In the genomic region with DNA sequence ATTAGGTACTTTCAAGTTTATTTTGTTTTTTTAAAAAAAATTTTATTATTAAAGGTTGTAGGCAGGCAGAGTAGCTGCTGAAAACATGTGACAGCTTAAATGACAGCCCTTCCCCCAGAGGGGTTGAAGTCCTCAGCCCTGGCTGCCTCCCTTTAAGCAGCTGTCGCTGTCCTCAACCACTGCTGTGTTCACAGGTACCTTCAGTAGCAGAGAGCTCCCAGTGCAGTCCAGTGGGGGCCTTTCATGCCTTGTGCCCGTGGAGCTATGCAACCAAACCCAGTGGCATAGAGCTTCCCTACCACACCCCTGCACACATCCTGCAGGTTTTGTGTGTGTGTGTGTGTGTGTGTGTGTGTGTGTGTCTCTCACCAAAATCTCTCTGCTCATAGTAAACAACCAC, we compare ENCODE assay signal across 9 mouse cellular contexts. TPM values are rescaled to one million over a fixed set of nuclear protein-coding genes. Genes with fewer than 3 reads are reported as not detected.
A peak's percentile ranks its signal among the peaks of the same experiment; 100 is the strongest.
DNase-seq lines count a peak whose midpoint lies in the region; ATAC-seq lines count a peak whose summit lies in the region.
"Had no signal": no experiment of that assay in that cellular context is flagged by ENCODE, and none has a peak within 500 bp of the region (broad histone marks: within the 10 kb centered on the region; RNA-seq: fewer than 3 reads in every experiment).

No protein-coding gene starts in this region.

- peaks cover 7% of the 10 kb centered on the region; the same call in 1 of the 2 replicates for H3K9me3 ChIP-seq in heart, embryonic 14.5 days (ENCODE audit: control insufficient read depth, low read length)
- H3K9me3 ChIP-seq in midbrain, embryonic 14.5 days (ENCODE audit: control insufficient read depth, low read length): peaks cover 8% of the 10 kb centered on the region; the same call in 1 of the 2 replicates
- H3K9me3 ChIP-seq: G1E had no signal

- H3K4me2 ChIP-seq in heart, embryonic 14.5 days (ENCODE audit: low read length): no peak overlapping the region
- no peak overlapping the region for H3K4me2 ChIP-seq in midbrain, embryonic 14.5 days (ENCODE audit: low read length)

- peak; percentile 43; the same call in 1 of the 2 replicates for ATAC-seq in heart, embryonic 14.5 days (ENCODE audit: insufficient number of reproducible peaks, insufficient read depth, low FRiP score, low read depth)
- ATAC-seq in midbrain, embryonic 14.5 days (ENCODE audit: low FRiP score, low TSS enrichment): peak; percentile 31; the same call in 1 of the 2 replicates

- intact Hi-C loops in heart, postnatal 36 days (cut with DNase I): no loop called here

- H3K9ac ChIP-seq in heart, embryonic 14.5 days (ENCODE audit: low read length): no peak overlapping the region
- H3K9ac ChIP-seq in midbrain, embryonic 14.5 days (replicated peaks; ENCODE audit: low read length): no peak overlapping the region

- 11% methylated on average over 2 of the region's 2 CpGs for WGBS in heart, embryonic 14.5 days
- 43% methylated on average over 2 of the region's 2 CpGs for WGBS in midbrain, embryonic 14.5 days

- H3K4me3 ChIP-seq in heart, embryonic 14.5 days (ENCODE audit: control insufficient read depth in 1 of 2, insufficient read depth in 1 of 2, low read depth in 1 of 2, low read length in 2 of 2): no peak overlapping the region
- H3K4me3 ChIP-seq in midbrain, embryonic 14.5 days (replicated peaks; ENCODE audit: low read depth, low read length): no peak overlapping the region

- no peaks in the 10 kb centered on the region for H3K27me3 ChIP-seq in heart, embryonic 14.5 days (ENCODE audit: control insufficient read depth, insufficient read depth, low read length)
- no peaks in the 10 kb centered on the region for H3K27me3 ChIP-seq in midbrain, embryonic 14.5 days (ENCODE audit: control insufficient read depth, insufficient read depth, low read length)

- H3K36me3 ChIP-seq in heart, embryonic 14.5 days (ENCODE audit: control insufficient read depth, insufficient read depth, low read length): no peaks in the 10 kb centered on the region
- H3K36me3 ChIP-seq in midbrain, embryonic 14.5 days (ENCODE audit: control insufficient read depth, insufficient read depth, low read length): no peaks in the 10 kb centered on the region

- no peak overlapping the region for H3K27ac ChIP-seq in heart, embryonic 14.5 days (replicated peaks in 1 of 2; ENCODE audit: control insufficient read depth in 1 of 2, insufficient read depth in 1 of 2, low read depth in 2 of 2, low read length in 2 of 2)
- no peak overlapping the region for H3K27ac ChIP-seq in midbrain, embryonic 14.5 days (replicated peaks; ENCODE audit: low read depth, low read length)

- peaks cover 2 to 10% of the 10 kb centered on the region in 2 experiments for H3K4me1 ChIP-seq in heart, embryonic 14.5 days (ENCODE audit: control insufficient read depth in 2 of 2, insufficient read depth in 2 of 2, low read length in 2 of 2)
- 0 out of 2 replicates have a peak, but pooled peaks cover 8% of the 10 kb centered on the region for H3K4me1 ChIP-seq in midbrain, embryonic 14.5 days (ENCODE audit: control insufficient read depth, insufficient read depth, low read length)

- no peak for DNase-seq in heart, postnatal 36 days
- peak; percentile 54 for DNase-seq in CD4-positive, CD25-positive, alpha-beta regulatory T cell, adult 2 months (ENCODE audit: low read depth, low spot score)
- peak; percentile 36 for DNase-seq in induced T-regulatory cell, adult 2 months (ENCODE audit: low read depth)
- DNase-seq in midbrain, embryonic 14.5 days: peak; percentile 28
- no peak for DNase-seq in right cerebral cortex, postnatal 10 days (ENCODE audit: low spot score in 2 of 2)
- no peak for DNase-seq in urinary bladder, adult 18-20 months (ENCODE audit: low spot score in 2 of 2)
- no peak for DNase-seq in adrenal gland, postnatal 14 days

RNA-seq across cellular contexts. Expression of gene Tbl1xr1, which starts 38.8 kb away (rescaled TPM):
- polyA plus RNA-seq in heart, embryonic 14.5 days (2014; fragmentation: Nextera tagmentation; extraction: Ambion mirVana): 18.1 and 24.5 TPM in 2 replicates
- total RNA-seq in heart, postnatal 36 days (2021): 10 to 100 TPM; 74.4 to 80.5 TPM
- polyA plus RNA-seq in midbrain, embryonic 14.5 days (2014; fragmentation: Nextera tagmentation; extraction: Ambion mirVana): 25.3 and 26.2 TPM in 2 replicates
- 60.3 and 88.3 TPM in 2 replicates for total RNA-seq in adrenal gland, postnatal 14 days (2021)

Comparison
In these comparisons a context has a peak if more than half of its experiments do, and no peak if none do; other contexts are left out.
1. DNase-seq: peak in CD4-positive, CD25-positive, alpha-beta regulatory T cell, adult 2 months (single experiment), induced T-regulatory cell, adult 2 months (single experiment) and midbrain, embryonic 14.5 days (single experiment); none in heart, postnatal 36 days (0 of 2), right cerebral cortex, postnatal 10 days (0 of 2), urinary bladder, adult 18-20 months (0 of 2) and adrenal gland, postnatal 14 days (single experiment).